Mouse (Mus musculus) midbrain, embryonic 11.5 days (tissue): ENCODE measurements around the gene H2-Aa. TPM values are rescaled to one million over a fixed set of nuclear protein-coding genes. Genes with fewer than 3 reads are reported as not detected.

Experiments used
- ATAC-seq: fragments of 200-750 bp; cut with Nextera tagmentation; 2 replicates; pipeline ENCODE4 v1.8.0; 2017; ENCODE audit warnings: moderate TSS enrichment, moderate library complexity; ENCODE audit not compliant: low FRiP score
- DNase-seq: peaks from one replicate; pipeline ENCODE4 v3.0.0; 2015; ENCODE audit warnings: low spot score; ENCODE audit errors: missing footprints
- H3K27ac ChIP-seq: fragments of 300-500 bp; sonication (generic); 2 replicates; pipeline ENCODE4 v1.5.1; 2014; ENCODE audit warnings: low read depth, low read length
- H3K27me3 ChIP-seq: fragments of 300-500 bp; sonication (generic); 2 replicates; pipeline ENCODE4 v1.6.1; 2014; ENCODE audit warnings: mild to moderate bottlenecking, low read length, moderate library complexity, mixed read lengths; ENCODE audit not compliant: control insufficient read depth, insufficient read depth
- H3K36me3 ChIP-seq: fragments of 300-500 bp; sonication (generic); 2 replicates; pipeline ENCODE4 v1.6.1; 2014; ENCODE audit warnings: mild to moderate bottlenecking, low read length, moderate library complexity, mixed read lengths; ENCODE audit not compliant: control insufficient read depth, insufficient read depth
- H3K4me1 ChIP-seq: fragments of 300-500 bp; sonication (generic); 2 replicates; pipeline ENCODE4 v1.6.1; 2014; ENCODE audit warnings: low read length; ENCODE audit not compliant: control insufficient read depth, insufficient read depth
- H3K4me2 ChIP-seq: fragments of 300-500 bp; sonication (generic); 2 replicates; pipeline ENCODE4 v1.6.1; 2014; ENCODE audit warnings: mild to moderate bottlenecking, moderate library complexity
- H3K4me3 ChIP-seq: fragments of 300-500 bp; sonication (generic); 2 replicates; pipeline ENCODE4 v1.5.1; 2014; ENCODE audit warnings: low read depth, low read length
- H3K9ac ChIP-seq: fragments of 300-500 bp; sonication (generic); 2 replicates; pipeline ENCODE4 v1.6.1; 2014; ENCODE audit warnings: low read length
- H3K9me3 ChIP-seq: fragments of 300-500 bp; sonication (generic); 2 replicates; pipeline ENCODE4 v1.6.1; 2016; ENCODE audit warnings: low read length; ENCODE audit not compliant: control insufficient read depth
- WGBS: fragments of 180-500 bp; shearing (Covaris S2); extraction: QIAGEN DNeasy Blood & Tissue Kit; methylation state at CpG from one replicate; pipeline ENCODE4 v1.1.7; 2014; 5-methylcytosine and 5-hydroxymethylcytosine counted together
- polyA plus RNA-seq: library from polyadenylated mRNA; unstranded; fragments of >200 nt; fragmentation: Nextera tagmentation; extraction: Ambion mirVana; gene quantifications from 2 replicates; pipeline ENCODE4 v1.2.1, GENCODE M21; 2014

Gene H2-Aa
- polyA plus RNA-seq = not detected in 2 replicates

- no peaks in the 10 kb centered on the region for H3K27me3 ChIP-seq
- H3K4me2 ChIP-seq = no peak within 1 kb of the TSS
- H3K4me1 ChIP-seq = no peaks in the 10 kb centered on the region
- no peak within 1 kb of the TSS for H3K9ac ChIP-seq
- no peaks in the 10 kb centered on the region for H3K36me3 ChIP-seq
- H3K4me3 ChIP-seq = no peak within 1 kb of the TSS
- no peak within 1 kb of the TSS for H3K27ac ChIP-seq
- peak; percentile 93 for DNase-seq
- ATAC-seq = peak; percentile 44; the same call in 1 of the 2 replicates
- WGBS = 16% methylated on average over 8 of the region's 8 CpGs
- no peaks in the 10 kb centered on the region for H3K9me3 ChIP-seq
Observed at GRCm38 (mm10) chr17:34287648-34288047, at the start of gene H2-Aa. Gene H2-Aa, minus strand, starts transcription at chr17:34287823.

GRCm38 (mm10) chr17:34331200-34331599, 43.6 kb upstream of the H2-Aa start:
- H3K9ac ChIP-seq = no peak overlapping the region
- no peak overlapping the region for H3K27ac ChIP-seq
- H3K4me1 ChIP-seq = no peaks in the 10 kb centered on the region
- no peaks in the 10 kb centered on the region for H3K36me3 ChIP-seq
- no peak for DNase-seq
- H3K4me3 ChIP-seq = no peak overlapping the region
- H3K27me3 ChIP-seq = no peaks in the 10 kb centered on the region
- WGBS = 97% methylated on average over 1 of the region's 1 CpGs
- H3K4me2 ChIP-seq = no peak overlapping the region
- ATAC-seq = no peak
- no peaks in the 10 kb centered on the region for H3K9me3 ChIP-seq

GRCm38 (mm10) chr17:34329807-34330206, 42.2 kb upstream of the H2-Aa start:
- no peak overlapping the region for H3K4me3 ChIP-seq
- no peak overlapping the region for H3K27ac ChIP-seq
- DNase-seq = no peak
- no peak for ATAC-seq
- H3K4me1 ChIP-seq = no peaks in the 10 kb centered on the region
- no peak overlapping the region for H3K9ac ChIP-seq
- no peak overlapping the region for H3K4me2 ChIP-seq
- 76% methylated on average over 2 of the region's 2 CpGs for WGBS
- H3K27me3 ChIP-seq = no peaks in the 10 kb centered on the region
- H3K9me3 ChIP-seq = no peaks in the 10 kb centered on the region
- H3K36me3 ChIP-seq = no peaks in the 10 kb centered on the region

GRCm38 (mm10) chr17:34326373-34326772, 38.8 kb upstream of the H2-Aa start:
- Histone ChIP-seq H3K4me2 (no peak overlapping the region), H3K9me3 (no peaks in the 10 kb centered on the region), H3K27ac (no peak overlapping the region), H3K36me3 (no peaks in the 10 kb centered on the region), H3K9ac (no peak overlapping the region), H3K27me3 (no peaks in the 10 kb centered on the region), H3K4me1 (no peaks in the 10 kb centered on the region), H3K4me3 (no peak overlapping the region)
- no peak for DNase-seq
- WGBS = 84% methylated on average over 3 of the region's 3 CpGs
- no peak for ATAC-seq

- Histone ChIP-seq H3K4me1 (no peaks in the 10 kb centered on the region), H3K27me3 (no peaks in the 10 kb centered on the region), H3K9me3 (no peaks in the 10 kb centered on the region), H3K4me3 (no peak within 1 kb of the TSS), H3K4me2 (no peak within 1 kb of the TSS), H3K27ac (no peak within 1 kb of the TSS), H3K9ac (no peak within 1 kb of the TSS), H3K36me3 (no peaks in the 10 kb centered on the region)
- DNase-seq = no peak
- WGBS = 54% methylated on average over 4 of the region's 4 CpGs
- ATAC-seq = no peak
Observed at GRCm38 (mm10) chr17:34325436-34325835, 37.8 kb upstream of the H2-Aa start, which contains the start of gene H2-Eb2. Gene H2-Eb2, plus strand, starts transcription at chr17:34325665.

- Histone ChIP-seq H3K36me3 (no peaks in the 10 kb centered on the region), H3K9me3 (no peaks in the 10 kb centered on the region), H3K4me3 (no peak overlapping the region), H3K4me2 (no peak overlapping the region), H3K9ac (no peak overlapping the region), H3K4me1 (no peaks in the 10 kb centered on the region), H3K27me3 (no peaks in the 10 kb centered on the region), H3K27ac (no peak overlapping the region)
- no peak for DNase-seq
- WGBS = 44% methylated on average over 2 of the region's 2 CpGs
- no peak for ATAC-seq
Observed at GRCm38 (mm10) chr17:34317275-34317674, 29.7 kb upstream of the H2-Aa start.

GRCm38 (mm10) chr17:34316697-34317096, 29.1 kb upstream of the H2-Aa start:
- Histone ChIP-seq H3K27me3 (no peaks in the 10 kb centered on the region), H3K4me3 (no peak overlapping the region), H3K4me2 (no peak overlapping the region), H3K9ac (no peak overlapping the region), H3K4me1 (no peaks in the 10 kb centered on the region), H3K36me3 (no peaks in the 10 kb centered on the region), H3K27ac (no peak overlapping the region), H3K9me3 (no peaks in the 10 kb centered on the region)
- DNase-seq (no peak), ATAC-seq (no peak)
- 76% methylated on average over 2 of the region's 2 CpGs for WGBS

GRCm38 (mm10) chr17:34315512-34315911, 27.9 kb upstream of the H2-Aa start:
- WGBS = 76% methylated on average over 1 of the region's 1 CpGs

GRCm38 (mm10) chr17:34314286-34314685, 26.7 kb upstream of the H2-Aa start:
- DNase-seq = no peak
- ATAC-seq = no peak
- H3K4me2 ChIP-seq = no peak overlapping the region
- H3K27ac ChIP-seq = no peak overlapping the region
- WGBS = 66% methylated on average over 9 of the region's 9 CpGs
- H3K4me3 ChIP-seq = no peak overlapping the region
- H3K9me3 ChIP-seq = no peaks in the 10 kb centered on the region
- H3K36me3 ChIP-seq = no peaks in the 10 kb centered on the region
- no peaks in the 10 kb centered on the region for H3K27me3 ChIP-seq
- no peak overlapping the region for H3K9ac ChIP-seq
- H3K4me1 ChIP-seq = no peaks in the 10 kb centered on the region

More at GRCm38 (mm10) chr17:34315512-34315911, 27.9 kb upstream of the H2-Aa start:
- no peak overlapping the region for H3K27ac ChIP-seq
- no peak overlapping the region for H3K4me3 ChIP-seq
- H3K9ac ChIP-seq = no peak overlapping the region
- no peak overlapping the region for H3K4me2 ChIP-seq
- H3K36me3 ChIP-seq = no peaks in the 10 kb centered on the region
- H3K9me3 ChIP-seq = no peaks in the 10 kb centered on the region
- no peaks in the 10 kb centered on the region for H3K27me3 ChIP-seq
- no peaks in the 10 kb centered on the region for H3K4me1 ChIP-seq
- DNase-seq = no peak
- ATAC-seq = no peak
